Mouse (Mus musculus): ENCODE data around the gene Angptl3. TPM values are rescaled to one million over a fixed set of nuclear protein-coding genes. Genes with fewer than 3 reads are reported as not detected.

Gene Angptl3
- total RNA-seq, 2 experiments from 2014 or later: 1.7 to 46.8 TPM

Other genes with a start within 250 kb of the Angptl3 start
- 1 to 10 TPM; 3.9 to 5.6 TPM for gene Kank4, start 213.4 kb upstream of the Angptl3 start, total RNA-seq (2021)
- not detected for gene I0C0044D17Rik, start 207.1 kb upstream of the Angptl3 start, total RNA-seq (2021)
- 10 to 100 TPM; 48.1 to 59.0 TPM for gene Usp1, start 107.1 kb upstream of the Angptl3 start, total RNA-seq (2021)
- 10 to 100 TPM; 64.6 to 72.1 TPM for gene Dock7, start 90.0 kb downstream of the Angptl3 start, total RNA-seq (2021)
- gene Atg4c, start 163.0 kb downstream of the Angptl3 start, total RNA-seq (2021): 10 to 100 TPM; 12.9 to 13.8 TPM

Measured in adrenal gland, postnatal 4 days (tissue).